Mouse (Mus musculus): ENCODE measurements around the gene Ppp1cb.

DNA sequence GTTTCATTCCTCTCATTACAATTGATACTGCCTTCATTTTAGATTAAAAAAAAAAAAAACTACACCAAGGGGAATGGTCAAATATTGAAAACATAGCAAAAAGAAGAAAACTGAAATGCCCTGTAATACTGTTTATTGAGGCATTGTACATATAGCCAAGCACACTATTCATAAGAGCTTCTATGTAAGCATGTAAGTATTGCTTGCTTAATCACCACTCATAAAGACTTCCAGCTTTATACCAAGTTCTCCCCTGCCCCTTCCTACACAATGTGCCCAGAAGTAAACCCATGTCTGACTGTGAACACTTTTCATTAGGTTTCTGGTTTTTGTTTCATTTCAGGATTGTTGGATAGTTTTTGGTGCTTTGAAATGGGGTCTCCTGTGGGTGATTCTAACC, 11.8 kb upstream of the Ppp1cb start:
- TF ChIP-seq CTCF (conservative IDR thresholded peaks at IDR 0.05; ENCODE audit: insufficient read depth, insufficient read length, low read depth, low read length): no peak
- no peak for TF ChIP-seq POLR2A (IDR thresholded peaks at IDR 0.05; ENCODE audit: low read depth, low read length)
